Comparison of ENCODE assay signal across 19 mouse cellular contexts in the genomic region with DNA sequence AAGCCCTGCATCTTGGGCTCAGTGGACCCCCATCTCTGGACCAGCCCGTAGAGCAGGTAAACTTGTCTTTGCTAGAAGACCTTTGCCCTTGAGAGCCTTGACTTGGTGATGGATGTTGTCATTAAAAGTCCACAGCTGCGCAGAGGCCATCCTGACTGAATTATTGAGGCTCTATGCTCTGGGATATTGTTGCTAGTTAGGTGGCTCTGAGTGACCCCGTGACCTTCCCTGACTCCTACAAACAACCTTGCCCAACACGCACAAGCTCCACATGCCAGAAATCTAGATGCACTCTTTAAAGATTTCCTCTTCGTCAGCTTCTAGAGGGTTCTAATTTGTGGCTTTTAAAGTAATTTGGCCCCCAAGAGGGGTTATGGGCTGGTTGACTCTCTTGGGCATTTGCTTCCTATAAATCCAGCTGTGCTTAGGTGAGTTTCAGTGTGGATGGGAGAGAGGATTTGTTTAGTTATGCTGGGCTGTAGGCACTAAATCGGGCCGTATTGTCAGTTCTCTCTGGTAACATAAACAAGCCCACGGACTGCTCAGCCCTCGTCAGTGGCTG.
DNase-seq lines count a peak whose midpoint lies in the region; ATAC-seq lines count a peak whose summit lies in the region.
"Had no signal": no experiment of that assay in that cellular context is flagged by ENCODE, and none has a peak within 500 bp of the region (broad histone marks: within the 10 kb centered on the region; RNA-seq: fewer than 3 reads in every experiment).

No protein-coding gene starts in this region.

- H3K9ac ChIP-seq in kidney, embryonic 14.5 days (ENCODE audit: low read depth, low read length), result no peak overlapping the region
- no peak overlapping the region for H3K9ac ChIP-seq in liver, embryonic 11.5 days (ENCODE audit: low read depth, low read length)
- H3K9ac ChIP-seq: embryonic facial prominence, embryonic 13.5 days; forebrain, embryonic 12.5 days; heart, embryonic 15.5 days; hindbrain, embryonic 14.5 days had no signal

- H3K4me3 ChIP-seq in kidney, embryonic 14.5 days (ENCODE audit: low read length), result no peak overlapping the region
- H3K4me3 ChIP-seq in liver, embryonic 11.5 days (ENCODE audit: low read depth, low read length), result no peak overlapping the region
- H3K4me3 ChIP-seq: embryonic facial prominence, embryonic 13.5 days; forebrain, embryonic 12.5 days; gastrocnemius, adult 2 months; heart, embryonic 15.5 days had no signal

- H3K27me3 ChIP-seq in kidney, embryonic 14.5 days (ENCODE audit: control insufficient read depth, insufficient read depth, low read length), result no peaks in the 10 kb centered on the region
- H3K27me3 ChIP-seq in liver, embryonic 11.5 days (replicated peaks; ENCODE audit: control insufficient read depth, insufficient read depth, low read length), result no peaks in the 10 kb centered on the region
- H3K27me3 ChIP-seq: forebrain, embryonic 12.5 days; heart, embryonic 15.5 days had no signal

- peak overlapping the region; percentile 62; the same call in 1 of the 2 replicates for H3K27ac ChIP-seq in kidney, embryonic 14.5 days (ENCODE audit: low read depth, low read length)
- H3K27ac ChIP-seq in liver, embryonic 11.5 days (ENCODE audit: low read depth, low read length), result no peak overlapping the region
- H3K27ac ChIP-seq: embryonic facial prominence, embryonic 13.5 days; forebrain, embryonic 12.5 days; gastrocnemius, adult 2 months; heart, embryonic 15.5 days; hindbrain, embryonic 14.5 days had no signal

- no peak for DNase-seq in kidney, postnatal 36 days
- DNase-seq in embryo, embryonic 10 days (ENCODE audit: low spot score), result peak; percentile 73
- peak; percentile 52 for DNase-seq in embryo, embryonic 9.5 days (ENCODE audit: extremely low spot score)
- peak; percentile 61 for DNase-seq in mesoderm, embryonic 11.5 days (ENCODE audit: low read depth, low spot score)
- no peak for DNase-seq in layer of hippocampus, postnatal 10 days (ENCODE audit: low spot score in 2 of 2)
- no peak for DNase-seq in liver, embryonic 11.5 days (ENCODE audit: low spot score)
- DNase-seq: adrenal gland, postnatal 10 days; cerebellum, adult 11-12 months; cerebellum, adult 9-10 months; cerebellum, postnatal 36 days; gastrocnemius, adult 2 months; gastrocnemius, postnatal 25 days; heart, postnatal 14 days had no signal

- H3K36me3 ChIP-seq in kidney, embryonic 14.5 days (ENCODE audit: control insufficient read depth, insufficient read depth, low read length), result no peaks in the 10 kb centered on the region
- no peaks in the 10 kb centered on the region for H3K36me3 ChIP-seq in liver, embryonic 11.5 days (ENCODE audit: control insufficient read depth, insufficient read depth, low read length)
- H3K36me3 ChIP-seq: embryonic facial prominence, embryonic 13.5 days; forebrain, embryonic 12.5 days; heart, embryonic 15.5 days had no signal

- H3K9me3 ChIP-seq in kidney, embryonic 14.5 days (ENCODE audit: control insufficient read depth, low read length), result no peaks in the 10 kb centered on the region; the same call in 1 of the 2 replicates
- no peaks in the 10 kb centered on the region; the same call in 1 of the 2 replicates for H3K9me3 ChIP-seq in liver, embryonic 11.5 days (ENCODE audit: control insufficient read depth, low read length)
- H3K9me3 ChIP-seq: embryonic facial prominence, embryonic 13.5 days had no signal

- WGBS in kidney, embryonic 14.5 days, result 18% methylated on average over 9 of the region's 9 CpGs
- WGBS in liver, embryonic 11.5 days, result 64% methylated on average over 9 of the region's 9 CpGs

- peak; percentile 37 for ATAC-seq in kidney, embryonic 14.5 days (ENCODE audit: low FRiP score, low TSS enrichment)
- no peak for ATAC-seq in liver, embryonic 11.5 days (replicated peaks; ENCODE audit: low FRiP score)
- ATAC-seq: forebrain, embryonic 16.5 days had no signal

- H3K4me2 ChIP-seq in kidney, embryonic 14.5 days (replicated peaks; ENCODE audit: low read depth, low read length), result no peak overlapping the region
- no peak overlapping the region for H3K4me2 ChIP-seq in liver, embryonic 11.5 days
- H3K4me2 ChIP-seq: embryonic facial prominence, embryonic 13.5 days; forebrain, embryonic 12.5 days; heart, embryonic 15.5 days; hindbrain, embryonic 14.5 days had no signal

- peaks cover 9% of the 10 kb centered on the region; the same call in 1 of the 2 replicates for H3K4me1 ChIP-seq in kidney, embryonic 14.5 days (ENCODE audit: control insufficient read depth, insufficient read depth, low read length)
- H3K4me1 ChIP-seq in liver, embryonic 11.5 days (replicated peaks; ENCODE audit: control insufficient read depth, insufficient read depth, low read length), result no peaks in the 10 kb centered on the region
- H3K4me1 ChIP-seq: embryonic facial prominence, embryonic 13.5 days; forebrain, embryonic 12.5 days; heart, embryonic 15.5 days had no signal

Comparison
In these comparisons a context has a peak if more than half of its experiments do, and no peak if none do; other contexts are left out.
1. DNase-seq: peak in embryo, embryonic 10 days (single experiment), embryo, embryonic 9.5 days (single experiment) and mesoderm, embryonic 11.5 days (single experiment); none in kidney, postnatal 36 days (0 of 2), layer of hippocampus, postnatal 10 days (0 of 2) and liver, embryonic 11.5 days (single experiment).